Mouse (Mus musculus) liver, adult (tissue): ENCODE results near the gene Olfr877.

Experiments used
- GATA4 ChIP-seq: IDR thresholded peaks from 2 replicates; pipeline ENCODE4 v1.6.1; 2014; ENCODE audit warnings: mild to moderate bottlenecking, low read length; ENCODE audit not compliant: insufficient replicate concordance

The Olfr877 gene

DNA sequence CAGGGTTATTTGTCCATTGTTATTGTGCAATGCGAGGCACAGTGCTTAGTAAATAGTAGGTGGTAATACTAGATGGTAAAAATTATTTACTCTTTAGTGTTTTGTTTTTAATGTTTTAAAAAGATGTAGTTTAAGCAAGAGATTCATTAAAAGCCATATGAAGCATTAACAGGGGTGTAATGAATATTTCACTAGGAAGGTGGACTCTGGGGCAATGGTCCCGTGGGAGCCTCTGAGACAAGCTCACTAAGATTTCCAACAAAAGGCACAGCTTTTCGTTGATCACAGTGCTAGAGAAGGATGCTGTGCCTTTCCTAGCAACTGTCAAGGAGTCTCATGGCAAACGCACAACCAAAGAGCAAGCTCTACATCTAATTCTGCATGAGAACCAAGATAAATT lies at the start of gene Olfr877:
Olfr877 (plus strand) TSS at position 301 of the 400 bp plus-strand sequence.
- TF ChIP-seq GATA4: no peak

DNA sequence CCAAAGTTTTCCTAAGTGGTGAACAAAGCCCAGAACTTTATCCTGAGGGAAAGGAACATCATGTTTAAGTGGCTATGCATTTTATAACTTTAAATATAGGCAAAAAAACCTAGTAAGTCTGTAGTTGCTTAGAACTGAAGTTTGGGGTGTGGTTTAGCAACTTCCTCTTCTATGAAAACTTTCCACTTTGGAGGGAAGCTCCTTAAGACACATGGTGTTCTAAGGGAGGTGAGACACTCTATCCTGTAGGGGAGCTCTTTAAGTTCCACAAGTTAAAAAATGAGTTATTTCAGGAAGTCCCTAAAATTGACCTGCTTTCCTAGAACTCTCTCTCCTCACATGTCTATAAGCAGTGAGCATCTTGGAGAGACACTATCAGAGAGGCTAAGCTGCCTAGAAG lies 46.8 kb upstream of the Olfr877 start:
- no peak for TF ChIP-seq GATA4

DNA sequence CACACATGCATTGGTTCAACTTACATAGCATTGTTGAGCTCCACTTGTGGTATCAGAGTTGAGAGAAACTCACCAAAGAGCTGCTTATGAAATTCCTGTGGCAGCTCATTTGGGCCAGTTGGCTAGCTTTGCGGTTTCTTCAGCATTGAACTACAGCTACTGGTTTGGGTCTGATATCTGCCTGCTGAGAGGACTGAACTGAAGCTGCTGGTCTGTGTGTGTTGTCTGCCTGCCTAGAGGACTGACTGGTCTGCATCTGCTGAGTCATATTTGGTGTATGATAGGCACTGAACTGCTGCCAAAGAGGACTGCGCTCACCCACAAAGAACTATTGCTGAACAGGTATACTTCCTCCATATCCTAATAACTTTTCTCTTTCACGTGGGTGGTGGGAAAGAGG lies 45.6 kb upstream of the Olfr877 start:
- no peak for TF ChIP-seq GATA4

DNA sequence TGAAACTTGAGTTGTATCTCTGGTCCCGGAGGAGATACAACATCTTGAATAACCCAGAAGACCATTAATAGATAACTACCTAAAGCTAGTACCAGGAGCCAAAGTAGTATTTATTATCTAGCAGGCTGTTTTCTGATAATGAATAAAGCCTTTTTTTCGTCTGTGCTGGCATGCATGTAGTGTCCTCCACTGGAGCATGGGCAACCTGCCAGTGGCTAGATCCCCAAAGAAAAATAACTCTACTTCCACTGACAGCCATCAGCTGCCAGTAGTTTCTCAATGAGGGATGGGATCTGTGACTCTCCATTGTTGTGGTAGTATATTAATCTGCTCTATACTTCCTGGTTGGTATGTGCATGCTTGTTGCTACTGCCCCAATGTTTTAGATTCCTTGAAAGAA lies 45.1 kb upstream of the Olfr877 start:
- TF ChIP-seq GATA4: no peak

DNA sequence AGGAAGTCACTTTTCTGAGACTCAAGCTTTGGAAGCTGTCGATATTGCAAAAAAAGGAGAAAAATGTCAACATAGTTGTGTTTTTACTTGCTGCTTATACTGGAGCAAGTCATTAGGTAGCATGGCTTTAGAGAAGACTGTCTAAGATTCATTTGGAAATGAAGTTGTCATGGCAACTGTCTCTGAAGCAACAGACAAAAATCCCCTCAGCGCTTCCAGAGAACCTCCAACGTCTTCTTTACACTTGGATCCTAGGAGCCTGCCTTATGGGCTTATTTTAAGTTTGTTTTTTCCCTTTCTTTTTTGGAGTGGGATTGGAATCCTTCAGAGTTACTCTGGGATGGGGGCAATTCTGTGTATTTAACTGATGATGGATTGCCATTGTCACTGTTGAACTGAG lies 39.4 kb upstream of the Olfr877 start:
- TF ChIP-seq GATA4: no peak

DNA sequence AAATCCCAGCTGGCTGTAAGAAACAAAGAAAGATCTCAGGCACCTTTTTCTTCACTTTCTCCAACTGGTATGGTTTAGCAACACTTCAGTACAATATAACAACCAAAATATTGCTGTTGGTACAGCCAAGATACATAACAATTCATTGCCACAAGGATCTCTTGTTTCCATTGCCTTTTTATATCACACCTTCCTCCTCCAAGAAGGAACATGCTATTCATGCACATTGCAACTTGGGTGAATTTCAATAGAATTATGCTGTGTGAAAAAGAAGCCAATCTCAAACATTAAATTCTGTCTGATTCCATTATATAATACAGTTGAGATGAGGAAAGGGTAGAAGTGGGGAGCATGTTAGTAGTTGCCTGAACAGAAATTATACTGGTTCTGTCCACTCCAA lies 24.2 kb upstream of the Olfr877 start:
- TF ChIP-seq GATA4: no peak

DNA sequence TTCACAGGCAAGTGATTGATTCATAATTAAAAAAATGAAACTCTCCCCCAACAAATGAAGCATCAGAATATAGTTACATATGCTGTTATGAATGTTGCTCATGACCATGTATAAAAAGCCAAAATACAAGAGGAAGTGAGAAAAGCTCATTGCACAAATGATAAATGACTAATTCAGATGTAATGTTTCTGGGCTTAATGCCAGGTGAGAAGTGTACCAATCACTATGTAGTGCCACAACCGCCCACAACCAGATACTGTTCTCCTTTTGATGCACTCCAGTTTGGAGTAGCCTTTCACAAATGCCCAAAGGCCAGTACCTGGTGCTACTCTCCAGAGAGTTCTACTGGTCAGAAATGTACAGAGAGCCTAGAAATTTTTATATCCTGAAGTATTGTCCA lies 20.7 kb upstream of the Olfr877 start:
- TF ChIP-seq GATA4: no peak

DNA sequence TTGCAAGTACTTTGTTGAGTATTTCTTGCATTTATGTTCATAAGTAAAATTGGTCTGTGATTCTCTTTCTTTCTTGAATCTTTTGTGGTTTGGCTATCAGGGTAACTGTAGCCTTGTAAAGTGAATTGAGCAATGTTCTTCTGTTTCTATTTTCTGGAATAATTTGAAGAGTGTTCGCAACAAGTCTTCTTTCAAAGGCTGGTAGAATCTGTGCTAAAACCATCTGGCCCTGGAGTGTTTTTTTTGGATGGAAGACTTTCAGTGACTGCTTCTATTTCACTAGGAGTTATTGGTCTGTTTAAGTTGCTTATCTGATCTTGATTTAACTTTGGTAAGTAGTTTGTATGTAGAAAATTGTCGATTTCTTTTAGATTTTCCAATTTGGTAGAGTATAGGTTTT lies 4.8 kb upstream of the Olfr877 start:
- no peak for TF ChIP-seq GATA4

DNA sequence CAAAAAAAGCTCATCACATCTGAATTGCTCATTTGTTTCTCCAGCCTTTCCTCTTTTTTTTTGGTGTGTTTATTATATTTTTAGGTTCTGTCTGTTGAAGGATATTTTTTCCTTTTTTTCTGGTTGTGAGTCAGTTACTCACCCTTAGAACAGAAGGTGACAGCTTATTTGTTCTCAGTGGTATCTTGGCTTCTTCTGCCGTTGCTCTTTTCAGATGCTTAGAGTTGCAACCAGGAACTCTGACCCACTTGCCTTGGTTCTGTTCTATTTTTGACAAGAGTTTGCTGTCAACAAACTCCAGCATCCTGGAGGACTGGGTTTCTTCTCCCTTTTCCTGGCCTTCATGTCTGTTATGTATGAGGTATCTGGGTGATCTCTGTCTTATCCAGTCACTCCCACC lies 9.3 kb downstream of the Olfr877 start:
- TF ChIP-seq GATA4: no peak

DNA sequence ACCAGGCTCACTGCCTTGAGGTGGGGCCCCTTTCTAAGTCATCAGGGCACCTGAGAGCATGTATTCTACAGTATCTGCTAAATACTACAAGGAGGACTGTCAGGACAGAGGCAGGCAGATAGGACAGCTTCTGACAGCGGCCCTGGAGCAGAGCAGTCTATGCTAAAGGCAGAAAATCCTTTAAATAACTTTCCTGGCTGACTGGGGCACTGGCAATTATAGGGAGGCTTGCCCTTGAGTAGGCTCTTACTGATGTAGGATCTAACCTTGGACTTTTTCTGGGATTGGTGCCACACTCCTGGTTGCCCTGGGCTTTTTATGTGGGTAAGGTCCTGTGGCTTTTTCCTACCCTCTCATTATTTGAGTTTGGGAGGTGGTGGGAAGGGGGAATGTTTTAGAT lies 16.2 kb downstream of the Olfr877 start:
- no peak for TF ChIP-seq GATA4

DNA sequence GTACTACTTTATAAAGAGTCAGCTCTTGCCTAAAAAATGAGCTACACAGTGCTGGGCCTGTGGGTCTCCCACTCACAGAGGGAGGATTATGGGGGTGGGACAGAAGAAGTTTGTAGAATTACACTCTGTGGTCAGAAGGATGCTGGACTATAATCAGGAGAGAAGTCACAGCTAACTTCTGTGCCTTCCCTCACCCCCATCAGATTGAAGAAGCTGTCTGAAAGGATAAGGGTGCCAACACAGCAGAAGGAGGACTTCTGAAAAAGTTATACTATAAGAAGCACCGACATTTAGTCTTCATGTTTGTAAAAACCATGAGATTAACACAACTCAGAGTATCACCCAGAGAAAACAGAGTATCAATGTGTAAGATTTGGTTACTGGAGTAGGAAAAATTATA lies 17.0 kb downstream of the Olfr877 start:
- no peak for TF ChIP-seq GATA4

DNA sequence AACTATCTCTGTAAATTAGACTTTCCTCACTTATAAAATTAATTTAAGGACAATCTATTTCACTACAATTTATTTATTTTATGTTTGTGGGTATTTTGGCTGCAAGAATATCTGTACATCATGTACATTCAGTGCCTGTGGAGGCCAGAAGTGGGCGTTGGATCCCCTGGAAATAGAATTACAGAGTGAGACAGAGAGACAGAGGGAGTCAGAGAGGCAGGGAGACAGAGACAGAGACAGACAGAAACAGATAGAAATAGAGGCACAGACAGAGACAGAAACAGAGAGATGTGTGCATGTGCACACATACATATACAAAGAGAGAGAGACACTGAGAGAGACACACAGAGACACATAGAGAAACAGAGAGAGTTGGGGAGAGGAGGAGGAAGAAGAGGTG lies 17.5 kb downstream of the Olfr877 start:
- TF ChIP-seq GATA4: no peak

DNA sequence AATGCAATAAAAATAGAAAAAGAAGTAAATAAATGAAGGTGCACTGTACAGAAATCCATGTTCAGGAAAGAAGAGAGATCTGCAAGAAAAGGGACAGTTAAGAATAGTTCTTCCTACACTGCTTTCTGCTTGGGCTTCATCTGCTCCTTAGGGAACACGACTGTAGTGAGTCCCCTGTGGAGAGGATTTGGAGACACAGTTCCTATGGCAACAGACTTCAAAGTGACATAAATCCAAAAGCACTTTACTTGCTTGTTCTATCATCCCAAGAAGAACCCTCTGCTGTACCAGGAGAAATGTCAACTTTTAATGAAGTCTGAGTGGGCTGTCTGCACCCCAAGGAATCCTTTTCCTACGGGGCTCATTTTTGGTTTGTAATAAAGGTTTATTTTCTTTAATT lies 36.9 kb downstream of the Olfr877 start:
- TF ChIP-seq GATA4: no peak

DNA sequence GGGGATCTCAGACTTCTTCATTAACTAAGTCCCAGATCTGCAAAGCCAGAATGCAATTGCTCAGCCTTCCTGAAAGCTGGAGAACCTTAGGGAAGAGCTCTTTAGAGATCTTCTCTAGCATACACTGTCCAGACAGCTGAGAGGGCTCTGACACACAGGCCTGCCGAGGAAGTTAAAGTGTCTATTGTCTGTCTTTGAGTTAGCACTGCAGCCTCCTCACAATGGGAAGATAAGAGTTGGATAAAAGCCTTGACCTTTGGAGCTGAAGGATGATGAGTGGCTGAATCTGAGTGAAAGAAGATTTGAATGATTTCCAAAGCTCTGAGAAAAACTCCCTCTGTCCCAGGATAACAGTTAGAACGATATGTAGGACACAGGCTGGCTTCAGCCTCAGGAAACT lies 42.6 kb downstream of the Olfr877 start, which contains the start of gene Olfr145:
Olfr145 (plus strand) TSS at position 64 of the 400 bp plus-strand sequence.
- no peak for TF ChIP-seq GATA4

DNA sequence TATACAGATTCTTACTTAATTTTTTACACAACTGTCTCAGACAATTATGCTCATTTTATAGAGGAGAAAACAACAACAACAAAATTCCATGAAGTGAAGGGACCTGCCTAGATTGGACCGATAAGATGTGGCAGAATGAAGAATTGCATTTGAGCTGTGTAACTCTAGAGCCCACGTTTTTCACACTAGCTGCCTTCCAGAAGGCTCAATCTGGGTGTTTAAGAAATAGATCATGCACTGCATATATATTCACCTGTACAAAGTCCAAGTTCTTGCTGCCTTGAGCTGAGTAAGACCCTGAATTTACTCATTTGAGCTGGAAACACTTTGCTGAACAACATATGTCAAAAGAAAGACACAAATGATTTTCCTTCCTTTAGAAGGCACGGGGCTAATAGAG lies 51.5 kb downstream of the Olfr877 start:
- TF ChIP-seq GATA4: no peak
